ENCODE assay signal across 8 mouse cellular contexts in the genomic region with DNA sequence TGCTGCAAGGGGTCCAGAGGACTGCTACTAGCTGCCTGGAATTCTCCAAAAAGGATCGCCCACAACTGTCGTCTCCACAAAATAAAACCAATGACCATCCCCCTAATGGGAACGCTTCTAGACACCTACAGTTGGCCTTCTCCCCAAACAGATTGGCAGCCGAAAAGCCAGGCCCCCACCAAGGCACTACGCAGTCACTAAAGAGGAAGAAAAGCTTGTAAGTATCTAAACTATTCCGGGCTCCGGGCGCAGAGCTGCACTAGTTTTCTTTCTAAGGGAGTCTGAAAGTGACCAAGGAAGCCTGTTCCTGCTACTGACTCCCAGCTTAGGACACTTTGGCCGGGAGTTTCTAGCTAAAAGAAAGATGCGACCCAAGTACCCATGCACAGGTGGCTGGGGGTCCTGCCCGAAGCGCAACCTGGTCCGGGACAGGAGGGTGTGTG. TPM values are rescaled to one million over a fixed set of nuclear protein-coding genes. Genes with fewer than 3 reads are reported as not detected.
DNase-seq lines count a peak whose midpoint lies in the region; ATAC-seq lines count a peak whose summit lies in the region.

No protein-coding gene starts in this region.

- H3K4me2 ChIP-seq in heart, embryonic 11.5 days = peak overlapping the region; percentile 87
- peak overlapping the region; percentile 99 for H3K4me2 ChIP-seq in intestine, embryonic 15.5 days (replicated peaks)
- H3K4me2 ChIP-seq in neural tube, embryonic 14.5 days (ENCODE audit: low read depth, low read length) = peak overlapping the region; percentile 95

- H3K9ac ChIP-seq in heart, embryonic 11.5 days (ENCODE audit: low read depth, low read length) = peak overlapping the region; percentile 61; the same call in 1 of the 2 replicates
- H3K9ac ChIP-seq in intestine, embryonic 15.5 days = peak overlapping the region; percentile 34; the same call in 1 of the 2 replicates
- H3K9ac ChIP-seq in neural tube, embryonic 14.5 days (replicated peaks; ENCODE audit: low read depth, low read length) = peak overlapping the region; percentile 78

- H3K36me3 ChIP-seq in heart, embryonic 11.5 days (ENCODE audit: control insufficient read depth, insufficient read depth, low read length) = no peaks in the 10 kb centered on the region
- H3K36me3 ChIP-seq in intestine, embryonic 15.5 days = no peaks in the 10 kb centered on the region
- H3K36me3 ChIP-seq in neural tube, embryonic 14.5 days (ENCODE audit: control insufficient read depth, insufficient read depth, low read length) = no peaks in the 10 kb centered on the region

- no peaks in the 10 kb centered on the region for H3K4me1 ChIP-seq in heart, embryonic 11.5 days (ENCODE audit: control insufficient read depth, insufficient read depth, low read length)
- H3K4me1 ChIP-seq in intestine, embryonic 15.5 days (replicated peaks) = 0 out of 2 replicates have a peak, but pooled peaks cover 3% of the 10 kb centered on the region
- no peaks in the 10 kb centered on the region for H3K4me1 ChIP-seq in neural tube, embryonic 14.5 days (ENCODE audit: control insufficient read depth, insufficient read depth, low read length)

- DNase-seq in heart, adult 8-10 months (ENCODE audit: low spot score) = no peak
- peak; percentile 22 for DNase-seq in right cerebral cortex, postnatal 4 days
- no peak for DNase-seq in right cerebral cortex, postnatal 14 days
- DNase-seq in ovary, postnatal 14 days (ENCODE audit: low spot score) = no peak
- no peak for DNase-seq in cerebellum, postnatal 25 days

- peak overlapping the region; percentile 64 for H3K4me3 ChIP-seq in heart, embryonic 11.5 days (ENCODE audit: low read depth, low read length)
- H3K4me3 ChIP-seq in intestine, embryonic 15.5 days (replicated peaks) = peak overlapping the region; percentile 63
- H3K4me3 ChIP-seq in neural tube, embryonic 14.5 days (ENCODE audit: low read depth, low read length) = peak overlapping the region; percentile 70

- peaks cover 10% of the 10 kb centered on the region; the same call in 1 of the 2 replicates for H3K27me3 ChIP-seq in heart, embryonic 11.5 days (ENCODE audit: control insufficient read depth, insufficient read depth, low read length)
- H3K27me3 ChIP-seq in intestine, embryonic 15.5 days (replicated peaks) = no peaks in the 10 kb centered on the region
- H3K27me3 ChIP-seq in neural tube, embryonic 14.5 days (ENCODE audit: control insufficient read depth, insufficient read depth, low read length) = no peaks in the 10 kb centered on the region

- WGBS in heart, embryonic 11.5 days (ENCODE audit: insufficient replicate concordance) = 5% methylated on average over 13 of the region's 13 CpGs
- WGBS in intestine, embryonic 15.5 days = 2% methylated on average over 13 of the region's 13 CpGs
- WGBS in neural tube, embryonic 14.5 days = 0% methylated on average over 13 of the region's 13 CpGs

- ATAC-seq in heart, embryonic 11.5 days (replicated peaks; ENCODE audit: insufficient number of reproducible peaks, low FRiP score, low TSS enrichment) = no peak
- no peak for ATAC-seq in intestine, embryonic 15.5 days
- ATAC-seq in neural tube, embryonic 14.5 days (ENCODE audit: low read depth) = peak; percentile 11; the same call in 1 of the 2 replicates

- no peaks in the 10 kb centered on the region for H3K9me3 ChIP-seq in heart, embryonic 11.5 days (replicated peaks; ENCODE audit: control insufficient read depth, low read length)
- H3K9me3 ChIP-seq in intestine, embryonic 15.5 days = no peaks in the 10 kb centered on the region
- no peaks in the 10 kb centered on the region for H3K9me3 ChIP-seq in neural tube, embryonic 14.5 days (ENCODE audit: control insufficient read depth, low read length)

- H3K27ac ChIP-seq in heart, embryonic 11.5 days (ENCODE audit: low read depth, low read length) = no peak overlapping the region
- no peak overlapping the region for H3K27ac ChIP-seq in intestine, embryonic 15.5 days
- no peak overlapping the region for H3K27ac ChIP-seq in neural tube, embryonic 14.5 days (ENCODE audit: low read depth, low read length)

RNA-seq across cellular contexts. Expression of gene Chrna7, which starts 0.7 kb away (rescaled TPM):
- polyA plus RNA-seq in heart, embryonic 11.5 days (2014; fragmentation: Nextera tagmentation; extraction: Ambion mirVana) = 0.34 and 1.1 TPM in 2 replicates
- total RNA-seq in heart, adult 8-10 months (2022) = under 1 TPM in 2 of 4 experiments, not detected in 2; 0.14 to 0.16 TPM
- polyA plus RNA-seq in intestine, embryonic 15.5 days (2015; fragmentation: Nextera tagmentation; extraction: Ambion mirVana) = 1.3 and 1.6 TPM in 2 replicates
- 11.8 and 13.3 TPM in 2 replicates for polyA plus RNA-seq in neural tube, embryonic 14.5 days (2014; fragmentation: Nextera tagmentation; extraction: Ambion mirVana)
